Mouse (Mus musculus) bone marrow, adult 2 months (tissue): ENCODE results near the gene Flnb. TPM values are rescaled to one million over a fixed set of nuclear protein-coding genes. Genes with fewer than 3 reads are reported as not detected.

Source experiments
- H3K27ac ChIP-seq: fragments of 200-500 bp; 2 replicates; pipeline ENCODE4 v1.5.1; 2012; ENCODE audit warnings: low read depth, mild to moderate bottlenecking, control low read depth, inconsistent platforms, low read length; ENCODE audit not compliant: control insufficient read depth, poor library complexity, insufficient read depth
- H3K4me1 ChIP-seq: fragments of 200-500 bp; 2 replicates; pipeline ENCODE4 v1.6.1; 2011; ENCODE audit warnings: low read length; ENCODE audit not compliant: control insufficient read depth, insufficient read depth
- H3K4me3 ChIP-seq: fragments of 200-500 bp; replicated peaks from 2 replicates; pipeline ENCODE3; 2011; ENCODE audit warnings: mild to moderate bottlenecking, low read depth, low read length, control low read depth; ENCODE audit not compliant: control insufficient read depth
- CTCF ChIP-seq: fragments of 200-500 bp; IDR thresholded peaks from 2 replicates; pipeline ENCODE4 v1.5.1; 2011; ENCODE audit warnings: low read length, control low read depth; ENCODE audit not compliant: control insufficient read depth, insufficient read depth
- POLR2A ChIP-seq: fragments of 200-500 bp; IDR thresholded peaks from 2 replicates; pipeline ENCODE4 v1.6.1; 2011; ENCODE audit warnings: low read depth, mild to moderate bottlenecking, control low read depth, low read length, borderline replicate concordance; ENCODE audit not compliant: control insufficient read depth
- WGBS: fragments of 180-500 bp; shearing (Covaris S2); methylation state at CpG from one replicate; pipeline ENCODE4 v1.1.7; 2018; 5-methylcytosine and 5-hydroxymethylcytosine counted together
- polyA plus RNA-seq: library from polyadenylated mRNA; stranded (reverse); fragments of >200 nt; gene quantifications from 2 replicates; pipeline ENCODE4 v1.2.4, GENCODE M21; 2011; ENCODE audit warnings: low replicate concordance; ENCODE audit not compliant: missing spikeins, insufficient read depth, insufficient read length

The Flnb gene
- polyA plus RNA-seq, result 2.9 and 5.4 TPM in 2 replicates

GRCm38 (mm10) chr14:7817770-7818462 lies at the start of gene Flnb:
Gene Flnb (plus strand): TSS chr14:7817957.
- H3K4me1 ChIP-seq, result no peaks in the 10 kb centered on the region; the same call in 1 of the 2 replicates
- peak within 1 kb of the TSS; percentile 73 for H3K4me3 ChIP-seq
- no peak within 1 kb of the TSS; the same call in 1 of the 2 replicates for H3K27ac ChIP-seq
- WGBS, result under 1% methylated on average over 49 of the region's 49 CpGs
- peak; percentile 84 for TF ChIP-seq CTCF
- TF ChIP-seq POLR2A, result peak; percentile 52; the same call in 1 of the 2 replicates

GRCm38 (mm10) chr14:7773714-7774389 lies 43.9 kb upstream of the Flnb start:
- 18% methylated on average over 24 of the region's 24 CpGs for WGBS
- Histone ChIP-seq H3K27ac (peak overlapping the region; percentile 72), H3K4me1 (no peaks in the 10 kb centered on the region), H3K4me3 (peak overlapping the region; percentile 50)
- TF ChIP-seq POLR2A (peak; percentile 41; the same call in 1 of the 2 replicates), CTCF (no peak)

GRCm38 (mm10) chr14:7786073-7786472 lies 31.7 kb upstream of the Flnb start:
- Histone ChIP-seq H3K4me1 (no peaks in the 10 kb centered on the region; the same call in 1 of the 2 replicates), H3K27ac (no peak overlapping the region), H3K4me3 (no peak overlapping the region)
- WGBS, result 43% methylated on average over 13 of the region's 13 CpGs
- TF ChIP-seq POLR2A (no peak), CTCF (no peak)

- Histone ChIP-seq H3K4me1 (no peaks in the 10 kb centered on the region), H3K27ac (no peak overlapping the region), H3K4me3 (no peak overlapping the region)
- 72% methylated on average over 7 of the region's 7 CpGs for WGBS
- no peak for TF ChIP-seq CTCF
- TF ChIP-seq POLR2A, result no peak
Observed at GRCm38 (mm10) chr14:7789266-7790030, 28.3 kb upstream of the Flnb start.

DNA sequence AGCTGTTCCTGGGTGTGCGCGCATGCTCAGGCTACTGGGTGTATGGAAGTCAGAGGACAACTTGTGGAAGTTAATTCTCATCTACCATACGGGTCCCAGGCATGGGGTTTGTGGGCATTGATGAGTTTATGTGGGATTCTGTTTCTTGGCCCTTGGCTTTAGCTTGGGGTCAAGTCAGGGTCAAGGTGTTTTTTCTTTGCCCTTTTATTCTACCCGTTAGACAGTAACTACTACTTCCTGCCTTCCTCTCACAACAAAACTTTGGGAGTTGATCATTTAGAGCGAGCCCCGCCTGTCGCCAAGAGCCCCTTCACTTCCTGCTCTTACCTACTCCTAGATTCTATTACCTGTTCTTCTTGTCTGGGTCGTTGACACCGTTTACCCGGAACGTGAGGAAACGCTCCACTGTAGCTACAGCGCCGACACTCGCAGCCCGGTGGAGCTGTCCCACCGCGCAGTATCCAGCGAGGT lies 26.7 kb upstream of the Flnb start:
- 11% methylated on average over 19 of the region's 19 CpGs for WGBS
- Histone ChIP-seq H3K4me1 (no peaks in the 10 kb centered on the region), H3K4me3 (no peak overlapping the region), H3K27ac (no peak overlapping the region)
- TF ChIP-seq POLR2A (no peak), CTCF (no peak)

GRCm38 (mm10) chr14:7791532-7792159 lies 26.1 kb upstream of the Flnb start, which contains the start of gene Gm26661:
Gene Gm26661 (plus strand): TSS chr14:7791587.
- Histone ChIP-seq H3K4me3 (no peak within 1 kb of the TSS), H3K27ac (no peak within 1 kb of the TSS), H3K4me1 (no peaks in the 10 kb centered on the region)
- WGBS, result 5% methylated on average over 30 of the region's 30 CpGs
- no peak for TF ChIP-seq CTCF
- no peak for TF ChIP-seq POLR2A

- TF ChIP-seq CTCF (no peak), POLR2A (no peak)
- Histone ChIP-seq H3K4me3 (no peak overlapping the region), H3K27ac (no peak overlapping the region), H3K4me1 (no peaks in the 10 kb centered on the region)
- 85% methylated on average over 4 of the region's 4 CpGs for WGBS
Observed at GRCm38 (mm10) chr14:7795961-7796360, 21.8 kb upstream of the Flnb start.
